Mouse (Mus musculus) right cerebral cortex, postnatal 10 days (tissue): ENCODE results near the gene Gabrb3.

Source experiments
- DNase-seq, 2 experiments: peaks; one replicate each; pipeline ENCODE4 v3.0.0; 2021; ENCODE audit warnings: low spot score in 2 of 2

The Gabrb3 gene

GRCm38 (mm10) chr7:57706092-57706491 lies 286.6 kb downstream of the Gabrb3 start:
- peak; percentile 39 to 45 for DNase-seq

- DNase-seq = peak; percentile 35 to 47
Observed at GRCm38 (mm10) chr7:57706976-57707740, 287.7 kb downstream of the Gabrb3 start.

GRCm38 (mm10) chr7:57711709-57712108 lies 292.2 kb downstream of the Gabrb3 start:
- DNase-seq = no peak

GRCm38 (mm10) chr7:57746836-57747235 lies 327.3 kb downstream of the Gabrb3 start:
- no peak for DNase-seq

- no peak for DNase-seq
Observed at GRCm38 (mm10) chr7:57760466-57760865, 341.0 kb downstream of the Gabrb3 start.

- no peak for DNase-seq
Observed at GRCm38 (mm10) chr7:57778754-57779153, 359.3 kb downstream of the Gabrb3 start.

- DNase-seq = peak in 1 of 2 experiments; percentile 39
Observed at GRCm38 (mm10) chr7:57786102-57786501, 366.6 kb downstream of the Gabrb3 start.

- no peak for DNase-seq
Observed at GRCm38 (mm10) chr7:57787520-57787919, 368.0 kb downstream of the Gabrb3 start.

- DNase-seq = no peak
Observed at GRCm38 (mm10) chr7:57803266-57803665, 383.8 kb downstream of the Gabrb3 start.

GRCm38 (mm10) chr7:57813716-57814115 lies 394.2 kb downstream of the Gabrb3 start:
- no peak for DNase-seq

GRCm38 (mm10) chr7:57842383-57842896 lies 422.9 kb downstream of the Gabrb3 start:
- no peak for DNase-seq

- no peak for DNase-seq
Observed at GRCm38 (mm10) chr7:57867951-57868350, 448.5 kb downstream of the Gabrb3 start.
